Mouse (Mus musculus) testis, adult 2 months (tissue): ENCODE results near the gene Prss45.

Experiments
- CTCF ChIP-seq: fragments of 200-500 bp; IDR thresholded peaks from 2 replicates; pipeline ENCODE4 v1.5.1; 2012; ENCODE audit warnings: low read depth, mild to moderate bottlenecking, inconsistent platforms, low read length, moderate library complexity; ENCODE audit not compliant: control insufficient read depth, insufficient read depth, insufficient replicate concordance
- POLR2A ChIP-seq: fragments of 200-500 bp; IDR thresholded peaks from 2 replicates; pipeline ENCODE4 v1.6.1; 2012; ENCODE audit warnings: low read depth, mild to moderate bottlenecking, inconsistent platforms, low read length, moderate library complexity; ENCODE audit not compliant: control insufficient read depth

DNA sequence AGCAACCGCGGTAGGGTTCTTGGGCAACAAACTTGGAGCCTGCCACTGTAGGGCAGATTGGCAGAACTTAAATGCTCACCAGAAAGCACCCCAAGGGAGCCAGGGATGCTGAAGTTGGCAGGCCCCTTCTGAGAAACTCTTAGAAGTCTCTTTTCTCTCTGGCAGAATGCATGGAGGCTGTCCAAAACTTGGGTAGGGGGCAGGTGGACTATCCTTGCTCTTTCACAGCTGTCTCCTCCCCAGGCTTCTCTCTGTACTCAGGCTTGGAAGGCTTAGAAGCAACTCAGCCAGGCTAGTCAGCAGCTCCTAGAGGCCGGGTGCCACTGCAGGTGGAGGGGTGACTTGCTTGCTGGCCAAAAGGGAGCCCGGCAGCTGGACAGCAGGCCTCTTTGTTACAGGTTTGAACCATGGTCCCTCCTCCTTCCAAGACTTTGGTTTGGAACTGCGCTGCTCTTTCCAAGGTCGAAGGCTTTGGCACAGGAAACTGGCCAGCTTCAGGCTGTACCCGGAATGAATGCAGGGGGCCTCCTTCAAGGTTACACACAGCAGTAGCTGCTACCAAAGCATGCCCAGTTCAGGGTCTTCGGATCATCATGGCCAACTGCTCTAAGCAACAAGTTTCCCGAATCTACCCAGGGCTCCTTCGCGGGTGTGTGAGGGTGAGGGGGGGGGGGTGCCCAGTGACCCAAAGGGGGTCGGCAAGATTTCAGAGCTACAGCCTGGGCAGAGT, 45.0 kb downstream of the Prss45 start, which contains the start of gene Als2cl:
- TF ChIP-seq POLR2A = no peak
- TF ChIP-seq CTCF = no peak
